Comparison of ENCODE assay signal across 9 mouse cellular contexts in the genomic region with DNA sequence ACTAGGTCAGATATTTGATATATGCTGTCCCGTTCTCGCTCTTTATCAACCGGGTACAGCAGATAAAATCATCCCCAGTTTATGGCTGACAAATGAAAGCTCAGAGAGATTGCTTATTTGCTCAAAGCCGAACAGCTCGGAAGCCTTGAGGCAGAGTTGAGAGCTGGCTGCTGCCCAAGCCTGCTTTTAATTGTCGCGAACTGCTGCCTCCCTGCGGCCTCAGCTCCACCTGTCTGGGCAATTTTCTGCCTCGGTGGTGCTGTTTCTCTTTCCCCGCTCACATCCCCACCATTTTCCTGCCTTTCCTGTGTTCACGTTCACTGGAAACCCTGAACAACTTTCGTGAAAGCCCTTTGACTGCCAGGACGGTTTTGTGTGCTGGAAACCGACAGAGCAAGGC. TPM values are rescaled to one million over a fixed set of nuclear protein-coding genes. Genes with fewer than 3 reads are reported as not detected.
DNase-seq lines count a peak whose midpoint lies in the region; ATAC-seq lines count a peak whose summit lies in the region.
"Had no signal": no experiment of that assay in that cellular context is flagged by ENCODE, and none has a peak within 500 bp of the region (broad histone marks: within the 10 kb centered on the region; RNA-seq: fewer than 3 reads in every experiment).

No protein-coding gene starts in this region.

- H3K9ac ChIP-seq in kidney, embryonic 14.5 days (ENCODE audit: low read depth, low read length): no peak overlapping the region
- H3K9ac ChIP-seq in limb, embryonic 13.5 days: no peak overlapping the region
- H3K9ac ChIP-seq: neural tube, embryonic 12.5 days had no signal

- peak; percentile 69 for DNase-seq in kidney, adult 18-20 months
- peak; percentile 83 for DNase-seq in adrenal gland, adult 2 months
- DNase-seq in embryo, embryonic 11 days: peak; percentile 44
- peak; percentile 35 to 60 for DNase-seq in heart, postnatal 36 days
- DNase-seq in right cerebral cortex, postnatal 4 days: peak; percentile 69
- DNase-seq in natural killer cell, adult 2 months (ENCODE audit: low spot score in 2 of 2): no peak

- no peaks in the 10 kb centered on the region for H3K27me3 ChIP-seq in kidney, embryonic 14.5 days (ENCODE audit: control insufficient read depth, insufficient read depth, low read length)
- H3K27me3 ChIP-seq in limb, embryonic 13.5 days: no peaks in the 10 kb centered on the region
- H3K27me3 ChIP-seq: neural tube, embryonic 12.5 days had no signal

- no peaks in the 10 kb centered on the region; the same call in 1 of the 2 replicates for H3K4me1 ChIP-seq in kidney, embryonic 14.5 days (ENCODE audit: control insufficient read depth, insufficient read depth, low read length)
- peaks cover 25% of the 10 kb centered on the region for H3K4me1 ChIP-seq in limb, embryonic 13.5 days

- H3K4me2 ChIP-seq in kidney, embryonic 14.5 days (replicated peaks; ENCODE audit: low read depth, low read length): no peak overlapping the region
- peak overlapping the region; percentile 38 for H3K4me2 ChIP-seq in limb, embryonic 13.5 days (replicated peaks)
- H3K4me2 ChIP-seq: neural tube, embryonic 12.5 days had no signal

- WGBS in kidney, embryonic 14.5 days: 34% methylated on average over 14 of the region's 14 CpGs
- WGBS in limb, embryonic 13.5 days: 23% methylated on average over 14 of the region's 14 CpGs

- H3K36me3 ChIP-seq in kidney, embryonic 14.5 days (ENCODE audit: control insufficient read depth, insufficient read depth, low read length): no peaks in the 10 kb centered on the region
- H3K36me3 ChIP-seq in limb, embryonic 13.5 days: no peaks in the 10 kb centered on the region
- H3K36me3 ChIP-seq: neural tube, embryonic 12.5 days had no signal

- H3K9me3 ChIP-seq in kidney, embryonic 14.5 days (ENCODE audit: control insufficient read depth, low read length): no peaks in the 10 kb centered on the region
- no peaks in the 10 kb centered on the region for H3K9me3 ChIP-seq in limb, embryonic 13.5 days
- H3K9me3 ChIP-seq: neural tube, embryonic 12.5 days had no signal

- intact Hi-C loops in heart, postnatal 36 days (cut with DNase I): loop anchor here (5.0 kb wide), 1 partner anchor 118 kb away; no protein-coding TSS in a partner anchor

- H3K4me3 ChIP-seq in kidney, embryonic 14.5 days (ENCODE audit: low read length): no peak overlapping the region
- H3K4me3 ChIP-seq in limb, embryonic 13.5 days: no peak overlapping the region
- H3K4me3 ChIP-seq: neural tube, embryonic 12.5 days had no signal

- no peak overlapping the region for H3K27ac ChIP-seq in kidney, embryonic 14.5 days (ENCODE audit: low read depth, low read length)
- no peak overlapping the region; the same call in 1 of the 2 replicates for H3K27ac ChIP-seq in limb, embryonic 13.5 days
- H3K27ac ChIP-seq: neural tube, embryonic 12.5 days had no signal

- ATAC-seq in kidney, embryonic 14.5 days (ENCODE audit: low FRiP score, low TSS enrichment): no peak
- ATAC-seq in limb, embryonic 13.5 days (ENCODE audit: low FRiP score, low read depth): no peak

RNA-seq across cellular contexts. Expression of gene Epb41l1, which starts 39.8 kb away (rescaled TPM):
- polyA plus RNA-seq in kidney, embryonic 14.5 days (2014; fragmentation: Nextera tagmentation; extraction: Ambion mirVana): 2.5 and 3.1 TPM in 2 replicates
- total RNA-seq in adrenal gland, adult 2 months (2021): 10 to 100 TPM; 81.4 to 93.4 TPM
- polyA plus RNA-seq in adrenal gland, adult 2 months (2012; rRNA removed): 52.0 and 52.7 TPM in 2 replicates
- total RNA-seq in heart, postnatal 36 days (2021): 1 to 10 TPM; 6.3 to 9.1 TPM
- polyA plus RNA-seq in limb, embryonic 13.5 days (2015; fragmentation: Nextera tagmentation; extraction: Ambion mirVana): 3.3 and 3.7 TPM in 2 replicates

Comparison
In these comparisons a context has a peak if more than half of its experiments do, and no peak if none do; other contexts are left out.
1. DNase-seq: peak in kidney, adult 18-20 months (single experiment), adrenal gland, adult 2 months (single experiment), embryo, embryonic 11 days (single experiment), heart, postnatal 36 days (2 of 2) and right cerebral cortex, postnatal 4 days (single experiment); none in natural killer cell, adult 2 months (0 of 2).
2. RNA of gene Epb41l1, which starts 39.8 kb away (polyA plus RNA-seq): 52.0 to 52.7 TPM in adrenal gland, adult 2 months; 3.3 to 3.7 TPM in limb, embryonic 13.5 days and 2.5 to 3.1 TPM in kidney, embryonic 14.5 days; every median in the first group is over 10 times any median in the second.